Mouse (Mus musculus): ENCODE results near the gene Prpf31. TPM values are rescaled to one million over a fixed set of nuclear protein-coding genes. Genes with fewer than 3 reads are reported as not detected.
"Not testable (repeated sequence)": the region's sequence is repeated elsewhere in the genome, so short reads cannot be mapped to it uniquely, and the experiment has no call there.

Gene Prpf31
- polyA plus RNA-seq, 1 experiment from 2014 or later, result 79.4 TPM

GRCm38 (mm10) chr7:3595146-3595545, 34.6 kb upstream of the Prpf31 start:
- 14% methylated on average over 9 of the region's 9 CpGs for WGBS
- Histone ChIP-seq H3K36me3 (ENCODE audit: control insufficient read depth, insufficient read depth, low read length) (no peaks in the 10 kb centered on the region), H3K4me2 (ENCODE audit: low read depth, low read length) (peak overlapping the region; percentile 36; the same call in 1 of the 2 replicates), H3K4me1 (ENCODE audit: control insufficient read depth, insufficient read depth, low read length) (no peaks in the 10 kb centered on the region), H3K27me3 (ENCODE audit: control insufficient read depth, insufficient read depth, low read length) (no peaks in the 10 kb centered on the region), H3K4me3 (replicated peaks; ENCODE audit: low read length) (peak overlapping the region; percentile 24), H3K9ac (ENCODE audit: low read length) (no peak overlapping the region), H3K9me3 (replicated peaks; ENCODE audit: control insufficient read depth, low read length) (no peaks in the 10 kb centered on the region), H3K27ac (ENCODE audit: low read length) (no peak overlapping the region)
- ATAC-seq (ENCODE audit: insufficient read depth, low FRiP score), result no peak

- H3K36me3 ChIP-seq (ENCODE audit: control insufficient read depth, insufficient read depth, low read length); H3K4me2 ChIP-seq (ENCODE audit: low read depth, low read length); H3K27ac ChIP-seq (ENCODE audit: low read length); H3K27me3 ChIP-seq (ENCODE audit: control insufficient read depth, insufficient read depth, low read length); H3K9me3 ChIP-seq (replicated peaks; ENCODE audit: control insufficient read depth, low read length); H3K4me1 ChIP-seq (ENCODE audit: control insufficient read depth, insufficient read depth, low read length); H3K9ac ChIP-seq (ENCODE audit: low read length); ATAC-seq (ENCODE audit: insufficient read depth, low FRiP score); H3K4me3 ChIP-seq (replicated peaks; ENCODE audit: low read length): not testable (repeated sequence)
- 64% methylated on average over 1 of the region's 1 CpGs for WGBS
These were observed 32.0 kb upstream of the Prpf31 start for GRCm38 (mm10) chr7:3597755-3598154.

GRCm38 (mm10) chr7:3601119-3601518, 28.7 kb upstream of the Prpf31 start:
- no peak for ATAC-seq (ENCODE audit: insufficient read depth, low FRiP score)
- H3K4me2 ChIP-seq (ENCODE audit: low read depth, low read length), result no peak overlapping the region
- H3K36me3 ChIP-seq (ENCODE audit: control insufficient read depth, insufficient read depth, low read length), result no peaks in the 10 kb centered on the region
- H3K4me1 ChIP-seq (ENCODE audit: control insufficient read depth, insufficient read depth, low read length), result no peaks in the 10 kb centered on the region
- WGBS, result 10% methylated on average over 4 of the region's 4 CpGs
- no peaks in the 10 kb centered on the region for H3K27me3 ChIP-seq (ENCODE audit: control insufficient read depth, insufficient read depth, low read length)
- H3K27ac ChIP-seq (ENCODE audit: low read length), result no peak overlapping the region
- no peak overlapping the region for H3K4me3 ChIP-seq (replicated peaks; ENCODE audit: low read length)
- no peak overlapping the region for H3K9ac ChIP-seq (ENCODE audit: low read length)
- H3K9me3 ChIP-seq (replicated peaks; ENCODE audit: control insufficient read depth, low read length), result no peaks in the 10 kb centered on the region

- Histone ChIP-seq H3K27ac (ENCODE audit: low read length) (no peak overlapping the region), H3K4me3 (replicated peaks; ENCODE audit: low read length) (no peak overlapping the region), H3K9me3 (replicated peaks; ENCODE audit: control insufficient read depth, low read length) (no peaks in the 10 kb centered on the region), H3K36me3 (ENCODE audit: control insufficient read depth, insufficient read depth, low read length) (no peaks in the 10 kb centered on the region), H3K4me2 (ENCODE audit: low read depth, low read length) (no peak overlapping the region), H3K4me1 (ENCODE audit: control insufficient read depth, insufficient read depth, low read length) (no peaks in the 10 kb centered on the region), H3K9ac (ENCODE audit: low read length) (no peak overlapping the region), H3K27me3 (ENCODE audit: control insufficient read depth, insufficient read depth, low read length) (no peaks in the 10 kb centered on the region)
- 15% methylated on average over 2 of the region's 2 CpGs for WGBS
- 0 out of 2 replicates have a peak, but pooled peaks have one; percentile 45 for ATAC-seq (ENCODE audit: insufficient read depth, low FRiP score)
These were observed 23.0 kb upstream of the Prpf31 start for GRCm38 (mm10) chr7:3606798-3607197.

GRCm38 (mm10) chr7:3607391-3607790, 22.4 kb upstream of the Prpf31 start:
- H3K4me2 ChIP-seq (ENCODE audit: low read depth, low read length), result no peak overlapping the region
- no peak overlapping the region for H3K9ac ChIP-seq (ENCODE audit: low read length)
- ATAC-seq (ENCODE audit: insufficient read depth, low FRiP score), result no peak
- no peaks in the 10 kb centered on the region for H3K4me1 ChIP-seq (ENCODE audit: control insufficient read depth, insufficient read depth, low read length)
- WGBS, result 77% methylated on average over 6 of the region's 6 CpGs
- H3K27ac ChIP-seq (ENCODE audit: low read length), result no peak overlapping the region
- no peaks in the 10 kb centered on the region for H3K36me3 ChIP-seq (ENCODE audit: control insufficient read depth, insufficient read depth, low read length)
- no peak overlapping the region for H3K4me3 ChIP-seq (replicated peaks; ENCODE audit: low read length)
- H3K27me3 ChIP-seq (ENCODE audit: control insufficient read depth, insufficient read depth, low read length), result no peaks in the 10 kb centered on the region
- no peaks in the 10 kb centered on the region for H3K9me3 ChIP-seq (replicated peaks; ENCODE audit: control insufficient read depth, low read length)

GRCm38 (mm10) chr7:3608668-3609067, 21.1 kb upstream of the Prpf31 start:
- H3K9me3 ChIP-seq (replicated peaks; ENCODE audit: control insufficient read depth, low read length), result no peaks in the 10 kb centered on the region
- H3K27ac ChIP-seq (ENCODE audit: low read length), result no peak overlapping the region
- no peaks in the 10 kb centered on the region for H3K4me1 ChIP-seq (ENCODE audit: control insufficient read depth, insufficient read depth, low read length)
- no peaks in the 10 kb centered on the region for H3K36me3 ChIP-seq (ENCODE audit: control insufficient read depth, insufficient read depth, low read length)
- H3K9ac ChIP-seq (ENCODE audit: low read length), result no peak overlapping the region
- no peak overlapping the region for H3K4me2 ChIP-seq (ENCODE audit: low read depth, low read length)
- no peaks in the 10 kb centered on the region for H3K27me3 ChIP-seq (ENCODE audit: control insufficient read depth, insufficient read depth, low read length)
- no peak for ATAC-seq (ENCODE audit: insufficient read depth, low FRiP score)
- 88% methylated on average over 3 of the region's 3 CpGs for WGBS
- no peak overlapping the region for H3K4me3 ChIP-seq (replicated peaks; ENCODE audit: low read length)

GRCm38 (mm10) chr7:3609082-3609481, 20.7 kb upstream of the Prpf31 start:
- no peaks in the 10 kb centered on the region for H3K36me3 ChIP-seq (ENCODE audit: control insufficient read depth, insufficient read depth, low read length)
- no peak overlapping the region for H3K27ac ChIP-seq (ENCODE audit: low read length)
- no peaks in the 10 kb centered on the region for H3K4me1 ChIP-seq (ENCODE audit: control insufficient read depth, insufficient read depth, low read length)
- WGBS, result 58% methylated on average over 3 of the region's 3 CpGs
- H3K4me3 ChIP-seq (replicated peaks; ENCODE audit: low read length), result no peak overlapping the region
- H3K27me3 ChIP-seq (ENCODE audit: control insufficient read depth, insufficient read depth, low read length), result no peaks in the 10 kb centered on the region
- no peaks in the 10 kb centered on the region for H3K9me3 ChIP-seq (replicated peaks; ENCODE audit: control insufficient read depth, low read length)
- H3K9ac ChIP-seq (ENCODE audit: low read length), result no peak overlapping the region
- H3K4me2 ChIP-seq (ENCODE audit: low read depth, low read length), result no peak overlapping the region
- ATAC-seq (ENCODE audit: insufficient read depth, low FRiP score), result no peak

GRCm38 (mm10) chr7:3610437-3610836, 19.3 kb upstream of the Prpf31 start:
- 81% methylated on average over 3 of the region's 3 CpGs for WGBS

GRCm38 (mm10) chr7:3611006-3611405, 18.8 kb upstream of the Prpf31 start:
- Histone ChIP-seq H3K9me3 (replicated peaks; ENCODE audit: control insufficient read depth, low read length) (no peaks in the 10 kb centered on the region), H3K9ac (ENCODE audit: low read length) (no peak overlapping the region; the same call in 1 of the 2 replicates), H3K4me1 (ENCODE audit: control insufficient read depth, insufficient read depth, low read length) (no peaks in the 10 kb centered on the region), H3K36me3 (ENCODE audit: control insufficient read depth, insufficient read depth, low read length) (no peaks in the 10 kb centered on the region), H3K27me3 (ENCODE audit: control insufficient read depth, insufficient read depth, low read length) (no peaks in the 10 kb centered on the region), H3K4me2 (ENCODE audit: low read depth, low read length) (no peak overlapping the region), H3K27ac (ENCODE audit: low read length) (no peak overlapping the region), H3K4me3 (replicated peaks; ENCODE audit: low read length) (no peak overlapping the region)
- peak; percentile 70; the same call in 1 of the 2 replicates for ATAC-seq (ENCODE audit: insufficient read depth, low FRiP score)
- WGBS, result 77% methylated on average over 13 of the region's 13 CpGs

More at GRCm38 (mm10) chr7:3610437-3610836, 19.3 kb upstream of the Prpf31 start:
- Histone ChIP-seq H3K9ac (ENCODE audit: low read length) (no peak overlapping the region), H3K27me3 (ENCODE audit: control insufficient read depth, insufficient read depth, low read length) (no peaks in the 10 kb centered on the region), H3K4me2 (ENCODE audit: low read depth, low read length) (no peak overlapping the region), H3K36me3 (ENCODE audit: control insufficient read depth, insufficient read depth, low read length) (no peaks in the 10 kb centered on the region), H3K27ac (ENCODE audit: low read length) (no peak overlapping the region), H3K9me3 (replicated peaks; ENCODE audit: control insufficient read depth, low read length) (no peaks in the 10 kb centered on the region), H3K4me3 (replicated peaks; ENCODE audit: low read length) (no peak overlapping the region), H3K4me1 (ENCODE audit: control insufficient read depth, insufficient read depth, low read length) (no peaks in the 10 kb centered on the region)
- ATAC-seq (ENCODE audit: insufficient read depth, low FRiP score), result no peak

- Histone ChIP-seq H3K27ac (ENCODE audit: low read length) (no peak overlapping the region), H3K9me3 (replicated peaks; ENCODE audit: control insufficient read depth, low read length) (no peaks in the 10 kb centered on the region), H3K27me3 (ENCODE audit: control insufficient read depth, insufficient read depth, low read length) (no peaks in the 10 kb centered on the region), H3K36me3 (ENCODE audit: control insufficient read depth, insufficient read depth, low read length) (no peaks in the 10 kb centered on the region), H3K4me2 (ENCODE audit: low read depth, low read length) (no peak overlapping the region), H3K9ac (ENCODE audit: low read length) (no peak overlapping the region), H3K4me3 (replicated peaks; ENCODE audit: low read length) (no peak overlapping the region), H3K4me1 (ENCODE audit: control insufficient read depth, insufficient read depth, low read length) (peaks cover 6% of the 10 kb centered on the region)
- ATAC-seq (ENCODE audit: insufficient read depth, low FRiP score), result no peak
- WGBS, result 82% methylated on average over 3 of the region's 3 CpGs
These were observed 15.8 kb upstream of the Prpf31 start for GRCm38 (mm10) chr7:3614021-3614420.

Measured in stomach, embryonic 16.5 days (tissue).